Mouse (Mus musculus) neural tube, embryonic 15.5 days (tissue): ENCODE data around the gene Prkacb. TPM values are rescaled to one million over a fixed set of nuclear protein-coding genes. Genes with fewer than 3 reads are reported as not detected.
A peak's percentile ranks its signal among the peaks of the same experiment; 100 is the strongest.
"Not testable (repeated sequence)": the region's sequence is repeated elsewhere in the genome, so short reads cannot be mapped to it uniquely, and the experiment has no call there.

Experiments
- ATAC-seq: fragments of 200-750 bp; cut with Nextera tagmentation; 2 replicates; pipeline ENCODE4 v1.8.0; 2017; ENCODE audit warnings: mild to moderate bottlenecking, moderate TSS enrichment, moderate library complexity; ENCODE audit not compliant: low FRiP score
- H3K27ac ChIP-seq: fragments of 300-500 bp; sonication (generic); replicated peaks from 2 replicates; pipeline ENCODE4 v1.5.1; 2015; ENCODE audit warnings: mild to moderate bottlenecking, inconsistent platforms
- H3K27me3 ChIP-seq: fragments of 300-500 bp; sonication (generic); replicated peaks from 2 replicates; pipeline ENCODE4 v1.6.1; 2015; ENCODE audit warnings: inconsistent platforms
- H3K36me3 ChIP-seq: fragments of 300-500 bp; sonication (generic); 2 replicates; pipeline ENCODE4 v1.6.1; 2015; ENCODE audit warnings: inconsistent platforms
- H3K4me1 ChIP-seq: fragments of 300-500 bp; sonication (generic); 2 replicates; pipeline ENCODE4 v1.6.1; 2015; ENCODE audit warnings: inconsistent platforms
- H3K4me2 ChIP-seq: fragments of 300-500 bp; sonication (generic); 2 replicates; pipeline ENCODE4 v1.6.1; 2015; ENCODE audit warnings: inconsistent platforms, mild to moderate bottlenecking, moderate library complexity
- H3K4me3 ChIP-seq: fragments of 300-500 bp; sonication (generic); replicated peaks from 2 replicates; pipeline ENCODE4 v1.5.1; 2015; ENCODE audit warnings: mild to moderate bottlenecking, inconsistent platforms
- H3K9ac ChIP-seq: fragments of 300-500 bp; sonication (generic); replicated peaks from 2 replicates; pipeline ENCODE4 v1.6.1; 2015; ENCODE audit warnings: mild to moderate bottlenecking, inconsistent platforms
- H3K9me3 ChIP-seq: fragments of 300-500 bp; sonication (generic); replicated peaks from 2 replicates; pipeline ENCODE4 v1.6.1; 2016; ENCODE audit warnings: inconsistent platforms
- WGBS: fragments of 180-500 bp; shearing (Covaris S2); methylation state at CpG from one replicate; pipeline ENCODE4 v1.1.7; 2015; ENCODE audit warnings: mixed read lengths; 5-methylcytosine and 5-hydroxymethylcytosine counted together
- polyA plus RNA-seq: library from polyadenylated mRNA; unstranded; fragments of >200 nt; fragmentation: Nextera tagmentation; extraction: Ambion mirVana; gene quantifications from 2 replicates; pipeline ENCODE4 v1.2.1, GENCODE M21; 2015

The Prkacb gene
- polyA plus RNA-seq, 1 experiment from 2014 or later, result 193 TPM

DNA sequence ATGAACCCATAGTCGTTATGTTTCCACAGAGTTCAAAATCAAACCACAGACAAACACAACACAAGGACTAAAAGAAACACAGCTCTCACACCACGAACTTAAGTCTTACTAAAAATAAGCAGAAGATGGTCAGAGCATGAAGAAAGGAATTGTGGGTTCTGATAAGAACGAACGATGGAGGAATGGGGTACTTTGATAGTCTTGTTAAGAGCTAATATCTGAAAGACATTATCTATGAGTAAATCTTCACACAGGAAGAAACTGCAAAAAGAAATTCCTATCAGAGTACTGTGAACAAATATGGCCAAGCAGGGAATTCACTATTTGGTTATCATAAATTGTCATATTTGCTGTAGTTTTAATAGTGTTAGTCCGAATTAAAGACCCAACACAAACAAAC is 36.1 kb downstream of the Prkacb start:
- Histone ChIP-seq H3K4me1 (peaks cover 11% of the 10 kb centered on the region), H3K27me3 (no peaks in the 10 kb centered on the region), H3K4me2 (no peak overlapping the region), H3K36me3 (no peaks in the 10 kb centered on the region; the same call in 1 of the 2 replicates), H3K9me3 (no peaks in the 10 kb centered on the region), H3K4me3 (no peak overlapping the region), H3K9ac (no peak overlapping the region), H3K27ac (no peak overlapping the region)
- WGBS, result 82% methylated on average over 5 of the region's 5 CpGs
- no peak for ATAC-seq

DNA sequence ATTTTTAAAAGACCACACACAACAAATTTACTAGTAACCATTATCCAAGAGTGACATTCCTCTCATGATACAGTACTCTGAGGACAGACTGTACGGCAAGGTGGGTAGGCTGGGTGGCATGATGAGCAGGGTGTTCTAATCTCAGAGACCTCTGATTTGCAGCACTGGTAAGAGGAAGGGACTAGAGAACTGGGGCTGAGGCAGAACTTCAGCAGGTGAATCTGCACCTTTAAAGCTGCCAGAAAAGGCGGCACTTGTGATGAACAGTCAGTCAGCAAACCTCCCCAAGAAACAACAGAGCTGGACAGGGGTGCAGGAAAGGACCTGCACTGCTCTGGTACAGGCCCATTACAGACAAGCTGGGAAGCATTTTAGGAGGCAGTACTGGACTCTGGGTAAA is 41.9 kb downstream of the Prkacb start:
- Histone ChIP-seq H3K27ac (peak overlapping the region; percentile 94), H3K36me3 (no peaks in the 10 kb centered on the region; the same call in 1 of the 2 replicates), H3K4me2 (peak overlapping the region; percentile 54), H3K27me3 (no peaks in the 10 kb centered on the region), H3K9ac (no peak overlapping the region), H3K4me3 (peak overlapping the region; percentile 47), H3K4me1 (peaks cover 40% of the 10 kb centered on the region), H3K9me3 (no peaks in the 10 kb centered on the region)
- ATAC-seq, result no peak
- 39% methylated on average over 2 of the region's 2 CpGs for WGBS

DNA sequence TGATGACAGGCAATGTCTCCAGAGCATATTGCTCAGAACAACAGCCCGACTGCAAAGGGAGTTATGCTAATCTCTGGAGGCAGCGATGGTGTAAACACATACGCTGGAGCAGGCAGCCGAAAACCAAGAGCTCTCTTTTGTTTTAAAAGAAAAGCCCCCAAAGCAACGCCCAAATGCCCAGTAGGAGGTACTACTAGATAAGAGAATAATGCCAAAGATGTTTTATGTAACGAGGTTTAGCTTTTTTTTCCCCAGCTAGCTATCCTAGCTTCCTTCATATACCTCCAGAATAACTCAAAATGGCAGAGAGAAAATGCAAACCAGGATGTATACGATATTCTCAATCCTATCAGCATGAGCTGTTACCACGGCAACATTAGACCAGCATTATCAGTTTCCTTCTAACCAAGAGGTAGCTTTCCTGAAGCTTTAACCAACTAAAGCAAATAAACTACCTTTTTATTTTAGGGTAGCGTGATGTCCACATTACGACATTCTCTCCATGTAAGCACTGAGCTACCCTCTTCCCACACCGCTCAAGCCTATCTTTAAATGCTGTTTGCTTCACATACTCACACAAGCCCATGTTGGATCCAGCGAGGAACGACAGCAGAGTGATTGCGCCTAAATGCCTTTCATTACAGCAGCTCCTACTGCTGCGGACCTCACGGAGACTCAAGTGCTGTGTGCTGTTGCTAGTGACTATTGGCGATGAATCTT is 42.7 kb downstream of the Prkacb start:
- peak; percentile 79 for ATAC-seq
- no peaks in the 10 kb centered on the region for H3K27me3 ChIP-seq
- H3K4me2 ChIP-seq, result peak overlapping the region; percentile 54
- no peaks in the 10 kb centered on the region for H3K9me3 ChIP-seq
- peaks cover 40% of the 10 kb centered on the region for H3K4me1 ChIP-seq
- WGBS, result 7% methylated on average over 17 of the region's 17 CpGs
- no peaks in the 10 kb centered on the region; the same call in 1 of the 2 replicates for H3K36me3 ChIP-seq
- peak overlapping the region; percentile 47 for H3K4me3 ChIP-seq
- H3K9ac ChIP-seq, result peak overlapping the region; percentile 60
- H3K27ac ChIP-seq, result peak overlapping the region; percentile 94

GRCm38 (mm10) chr3:146769569-146769939 is 43.2 kb downstream of the Prkacb start:
- peak overlapping the region; percentile 60 for H3K9ac ChIP-seq
- H3K27ac ChIP-seq, result peak overlapping the region; percentile 94
- H3K4me2 ChIP-seq, result peak overlapping the region; percentile 54
- WGBS, result 3% methylated on average over 2 of the region's 2 CpGs
- H3K27me3 ChIP-seq, result no peaks in the 10 kb centered on the region
- H3K9me3 ChIP-seq, result no peaks in the 10 kb centered on the region
- peak; percentile 71 for ATAC-seq
- H3K4me1 ChIP-seq, result peaks cover 40% of the 10 kb centered on the region
- peak overlapping the region; percentile 47 for H3K4me3 ChIP-seq
- H3K36me3 ChIP-seq, result no peaks in the 10 kb centered on the region; the same call in 1 of the 2 replicates

DNA sequence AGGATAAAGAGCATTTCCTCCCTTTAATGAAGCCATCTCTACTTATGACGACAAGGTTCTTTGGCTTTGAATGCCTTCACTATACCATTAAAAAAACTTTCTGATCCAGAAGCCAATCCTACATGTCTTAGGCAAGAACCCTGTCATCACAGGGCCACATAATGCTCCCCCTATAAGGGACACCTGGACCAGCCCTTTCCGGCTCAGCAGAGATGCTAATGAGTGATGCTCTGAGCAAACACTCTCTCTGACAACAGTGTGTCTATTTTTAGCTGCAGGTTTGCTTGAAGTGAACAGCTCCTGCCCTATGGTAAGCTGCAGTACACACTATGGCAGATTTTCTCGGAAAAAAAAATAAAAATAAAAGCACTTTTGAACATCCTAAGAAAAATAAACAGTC is 43.9 kb downstream of the Prkacb start:
- H3K9me3 ChIP-seq, result no peaks in the 10 kb centered on the region
- peak; percentile 71 for ATAC-seq
- 23% methylated on average over 3 of the region's 3 CpGs for WGBS
- no peaks in the 10 kb centered on the region for H3K27me3 ChIP-seq
- peak overlapping the region; percentile 48 for H3K9ac ChIP-seq
- H3K4me1 ChIP-seq, result peaks cover 40% of the 10 kb centered on the region
- H3K27ac ChIP-seq, result peak overlapping the region; percentile 73
- peak overlapping the region; percentile 46 for H3K4me3 ChIP-seq
- peak overlapping the region; percentile 58 for H3K4me2 ChIP-seq
- H3K36me3 ChIP-seq, result no peaks in the 10 kb centered on the region; the same call in 1 of the 2 replicates

DNA sequence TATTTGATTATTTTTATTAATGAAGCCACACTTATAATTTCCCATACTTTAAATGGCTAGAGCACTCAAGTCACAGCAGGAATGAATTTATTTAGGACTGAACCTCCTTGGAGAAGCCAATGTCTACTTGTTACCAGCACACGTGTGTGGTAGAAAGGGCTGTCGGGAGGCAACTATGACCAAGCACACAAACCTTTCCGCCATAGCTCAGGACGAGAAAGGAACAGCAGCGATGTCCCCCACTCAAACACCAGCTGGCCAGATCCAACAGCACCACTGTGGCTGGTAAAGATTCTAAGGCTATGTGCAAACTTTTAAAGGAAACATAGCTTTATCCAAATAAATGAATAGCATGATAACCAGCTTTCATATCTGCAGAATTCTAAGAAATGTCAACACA is 44.4 kb downstream of the Prkacb start:
- WGBS, result 56% methylated on average over 5 of the region's 5 CpGs
- Histone ChIP-seq H3K4me2 (peak overlapping the region; percentile 58), H3K36me3 (no peaks in the 10 kb centered on the region; the same call in 1 of the 2 replicates), H3K9ac (peak overlapping the region; percentile 48; the same call in 1 of the 2 replicates), H3K27me3 (no peaks in the 10 kb centered on the region), H3K9me3 (no peaks in the 10 kb centered on the region), H3K27ac (peak overlapping the region; percentile 73; the same call in 1 of the 2 replicates), H3K4me3 (peak overlapping the region; percentile 46), H3K4me1 (peaks cover 40% of the 10 kb centered on the region)
- no peak for ATAC-seq

DNA sequence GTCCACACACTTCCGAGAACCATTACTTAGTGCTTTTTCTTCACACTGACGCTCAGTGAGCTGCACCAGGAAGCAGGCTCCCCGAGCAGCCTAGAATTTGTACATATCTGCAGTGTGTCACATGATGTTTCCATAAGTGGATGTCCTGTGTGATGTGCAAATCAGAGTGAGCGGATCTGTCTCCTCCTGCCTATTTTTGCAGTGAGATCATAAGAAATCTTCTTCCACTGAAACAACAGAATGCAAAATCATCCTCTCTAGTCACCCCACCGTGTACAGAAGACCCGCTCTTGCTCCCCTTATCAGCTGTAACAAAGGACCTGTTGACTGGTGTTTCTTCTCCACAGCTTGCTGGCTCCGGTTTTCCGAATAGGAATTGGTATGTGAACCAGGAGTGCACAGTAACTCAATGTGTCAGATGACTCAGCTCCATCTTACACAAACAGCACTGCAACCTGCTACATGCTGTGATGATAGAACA is 46.0 kb downstream of the Prkacb start:
- Histone ChIP-seq H3K9me3 (no peaks in the 10 kb centered on the region), H3K4me3 (no peak overlapping the region), H3K9ac (no peak overlapping the region), H3K36me3 (no peaks in the 10 kb centered on the region), H3K4me2 (peak overlapping the region; percentile 58), H3K27me3 (no peaks in the 10 kb centered on the region), H3K4me1 (peaks cover 40% of the 10 kb centered on the region), H3K27ac (peak overlapping the region; percentile 1; the same call in 1 of the 2 replicates)
- WGBS, result 58% methylated on average over 8 of the region's 8 CpGs
- ATAC-seq, result no peak

DNA sequence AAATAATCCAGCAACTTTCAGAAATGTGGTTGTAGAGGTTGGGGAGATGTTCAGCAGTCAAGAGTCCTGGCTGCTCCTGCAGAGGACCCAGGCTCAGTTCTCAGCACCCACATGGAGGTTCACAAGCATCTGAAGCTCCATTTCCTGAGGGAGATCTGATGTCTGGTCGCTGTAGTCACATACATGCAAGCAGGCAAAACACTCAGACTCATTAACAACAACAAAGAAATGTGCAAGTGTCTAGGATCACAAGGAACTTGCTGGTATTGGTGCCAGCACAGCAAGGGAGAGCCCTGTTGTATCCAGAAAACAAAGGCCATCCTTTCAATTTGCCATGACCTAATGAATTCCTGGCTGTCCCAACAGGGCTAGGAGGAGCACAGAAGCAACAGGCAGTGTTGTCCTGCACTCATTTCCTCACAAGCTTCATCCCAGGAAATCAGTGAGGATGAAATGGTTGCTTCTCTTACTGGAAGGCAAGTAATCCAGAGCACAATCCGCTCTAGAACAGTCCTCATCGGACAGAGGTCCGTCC is 46.7 kb downstream of the Prkacb start:
- no peak for ATAC-seq
- no peak overlapping the region for H3K4me3 ChIP-seq
- peaks cover 37% of the 10 kb centered on the region for H3K4me1 ChIP-seq
- 95% methylated on average over 4 of the region's 4 CpGs for WGBS
- H3K4me2 ChIP-seq, result peak overlapping the region; percentile 58
- H3K36me3 ChIP-seq, result no peaks in the 10 kb centered on the region
- H3K27me3 ChIP-seq, result no peaks in the 10 kb centered on the region
- 0 out of 2 replicates have a peak overlapping the region, but pooled peaks have one; percentile 1 for H3K27ac ChIP-seq
- no peaks in the 10 kb centered on the region for H3K9me3 ChIP-seq
- H3K9ac ChIP-seq, result no peak overlapping the region

DNA sequence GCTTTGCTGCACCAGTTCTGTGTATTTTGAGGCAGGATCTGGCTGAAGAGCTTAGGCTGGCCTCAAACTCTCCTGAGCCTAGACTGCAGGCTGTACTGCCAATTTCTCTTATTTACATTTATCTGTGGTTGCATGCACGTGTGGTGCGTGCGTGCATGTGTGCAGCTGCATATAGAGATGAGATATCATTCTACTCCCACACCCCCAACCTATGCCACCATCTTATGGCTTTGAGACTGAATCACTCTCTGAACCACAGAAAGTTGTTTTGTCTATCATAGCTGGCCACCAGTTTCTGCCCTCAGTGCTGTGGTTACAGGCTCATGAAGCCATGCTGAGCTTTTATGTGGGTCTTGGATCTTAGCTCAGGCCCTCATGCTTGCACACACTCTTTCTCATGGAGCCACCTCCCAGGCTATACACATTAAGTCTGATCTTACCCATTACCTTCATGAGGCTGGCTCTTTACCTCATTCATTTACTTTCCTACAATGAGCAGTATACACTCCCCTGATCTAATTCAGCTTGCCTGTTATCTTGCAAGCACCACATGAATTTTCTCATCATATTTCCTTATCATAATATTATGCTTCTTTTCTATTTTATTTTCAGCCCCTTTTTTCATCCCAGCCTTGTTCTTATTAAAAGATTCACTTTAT is 47.8 kb downstream of the Prkacb start:
- H3K36me3 ChIP-seq, result no peaks in the 10 kb centered on the region
- H3K4me1 ChIP-seq, result peaks cover 28% of the 10 kb centered on the region
- no peak overlapping the region for H3K4me3 ChIP-seq

GRCm38 (mm10) chr3:146763054-146763453 is 49.7 kb downstream of the Prkacb start:
- not testable (repeated sequence) for H3K4me2 ChIP-seq, H3K27me3 ChIP-seq, H3K4me3 ChIP-seq, H3K27ac ChIP-seq, H3K36me3 ChIP-seq, H3K9ac ChIP-seq, H3K9me3 ChIP-seq, ATAC-seq
- H3K4me1 ChIP-seq, result peaks cover 23% of the 10 kb centered on the region
- WGBS, result 93% methylated on average over 2 of the region's 2 CpGs

More for the DNA sequence above, 47.8 kb downstream of the Prkacb start:
- no peak for ATAC-seq
- no peak overlapping the region for H3K4me2 ChIP-seq
- H3K27me3 ChIP-seq, result no peaks in the 10 kb centered on the region
- WGBS, result 93% methylated on average over 3 of the region's 3 CpGs
- no peak overlapping the region for H3K9ac ChIP-seq
- H3K9me3 ChIP-seq, result no peaks in the 10 kb centered on the region
- no peak overlapping the region for H3K27ac ChIP-seq

DNA sequence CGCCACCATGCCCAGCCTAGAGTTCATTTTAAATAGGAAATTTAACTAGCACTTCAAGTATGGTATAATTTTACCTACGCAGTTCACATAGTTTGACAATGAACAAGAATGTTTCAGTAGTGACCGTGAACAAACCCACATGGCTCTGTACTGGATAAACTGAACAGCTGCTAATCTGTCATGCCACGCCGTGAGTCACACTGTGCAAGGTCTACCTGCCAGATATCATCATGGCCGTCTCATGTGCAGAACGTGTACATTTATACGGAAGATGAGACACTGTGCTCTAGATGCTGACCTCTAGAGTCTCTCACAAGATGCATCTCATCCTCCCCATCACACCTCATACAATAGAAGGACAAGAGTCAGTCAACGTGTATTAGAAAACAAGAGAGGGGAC is 51.5 kb downstream of the Prkacb start:
- 97% methylated on average over 9 of the region's 9 CpGs for WGBS
- no peaks in the 10 kb centered on the region for H3K27me3 ChIP-seq
- no peaks in the 10 kb centered on the region for H3K36me3 ChIP-seq
- H3K27ac ChIP-seq, result no peak overlapping the region
- peaks cover 5% of the 10 kb centered on the region for H3K4me1 ChIP-seq
- H3K4me2 ChIP-seq, result no peak overlapping the region
- ATAC-seq, result no peak
- no peak overlapping the region for H3K4me3 ChIP-seq
- H3K9me3 ChIP-seq, result no peaks in the 10 kb centered on the region
- H3K9ac ChIP-seq, result no peak overlapping the region
